Mouse (Mus musculus) lung, adult 2 months (tissue): ENCODE data around the gene Spg11.

ENCODE experiments used
- CTCF ChIP-seq: fragments of 200-500 bp; IDR thresholded peaks from 2 replicates; pipeline ENCODE4 v1.5.1; 2011; ENCODE audit warnings: mild to moderate bottlenecking, low read length, control low read depth; ENCODE audit not compliant: insufficient read depth
- POLR2A ChIP-seq: fragments of 200-500 bp; IDR thresholded peaks from 2 replicates; pipeline ENCODE4 v1.6.1; 2011; ENCODE audit warnings: low read depth, mild to moderate bottlenecking, control low read depth, low read length, borderline replicate concordance; ENCODE audit errors: extremely low read depth

GRCm38 (mm10) chr2:122117961-122118958, at the start of gene Spg11:
- TF ChIP-seq CTCF = no peak
- peak; percentile 97 for TF ChIP-seq POLR2A
